Mouse (Mus musculus) CH12.LX (cell line): ENCODE data around the gene Dtl. TPM values are rescaled to one million over a fixed set of nuclear protein-coding genes. Genes with fewer than 3 reads are reported as not detected.

ENCODE experiments used
- DNase-seq: peaks from one replicate; pipeline ENCODE4 v3.0.0-alpha.2; 2013; ENCODE audit errors: extremely low read depth
- H3K27ac ChIP-seq: 2 replicates; pipeline ENCODE4 v1.5.1; 2012; ENCODE audit warnings: low read depth, mild to moderate bottlenecking, control low read depth, moderate library complexity; ENCODE audit not compliant: insufficient read depth
- H3K27me3 ChIP-seq: replicated peaks from 2 replicates; pipeline ENCODE3; 2012; ENCODE audit warnings: inconsistent platforms
- H3K36me3 ChIP-seq, 2 experiments: replicated peaks in 1 of 2; 2 replicates each; pipeline versions ENCODE3 to v1.6.1; 2012; ENCODE audit warnings: inconsistent platforms in 1 of 2, low read length in 1 of 2, mild to moderate bottlenecking in 1 of 2, mixed read lengths in 1 of 2, moderate library complexity in 1 of 2; ENCODE audit not compliant: control insufficient read depth in 1 of 2, insufficient read depth in 1 of 2
- H3K4me1 ChIP-seq, 2 experiments: 2 replicates each; pipeline ENCODE4 v1.6.1; 2012; ENCODE audit warnings: inconsistent platforms in 1 of 2, moderate library complexity in 1 of 2; ENCODE audit not compliant: insufficient read depth in 2 of 2, control insufficient read depth in 1 of 2
- H3K4me2 ChIP-seq: 2 replicates; pipeline ENCODE4 v1.6.1; 2012; ENCODE audit warnings: low read depth, mild to moderate bottlenecking, control low read depth; ENCODE audit not compliant: poor library complexity, insufficient read depth, severe bottlenecking
- H3K4me3 ChIP-seq, 3 experiments: fragments of 150-350 bp in 1 of 3; sonication (generic) in 1 of 3; replicated peaks in 1 of 3; 2 replicates each; pipeline versions ENCODE3 to v1.5.1; 2011 to 2012; ENCODE audit warnings: low read depth in 2 of 3, low read length in 2 of 3, mild to moderate bottlenecking in 2 of 3, moderate library complexity in 2 of 3, control low read depth in 1 of 3, improper control_type of control experiment in 1 of 3, inconsistent platforms in 1 of 3, mixed read lengths in 1 of 3; ENCODE audit not compliant: poor library complexity in 1 of 3
- H3K79me2 ChIP-seq: replicated peaks from 2 replicates; pipeline ENCODE4 v1.6.1; 2012; ENCODE audit warnings: mild to moderate bottlenecking, moderate library complexity; ENCODE audit not compliant: control insufficient read depth, poor library complexity, insufficient read depth, severe bottlenecking; ENCODE audit errors: extremely low read depth
- H3K9ac ChIP-seq: 2 replicates; pipeline ENCODE4 v1.6.1; 2012; ENCODE audit warnings: low read depth, mild to moderate bottlenecking, control low read depth, moderate library complexity; ENCODE audit not compliant: insufficient read depth
- H3K9me3 ChIP-seq: replicated peaks from 2 replicates; pipeline ENCODE3; 2012; ENCODE audit warnings: low read length, inconsistent platforms, mixed read lengths
- EP300 ChIP-seq: IDR thresholded peaks from 2 replicates; pipeline ENCODE4 v1.6.1; 2011; ENCODE audit warnings: low read length, improper control_type of control experiment
- ETS1 ChIP-seq: conservative IDR thresholded peaks from 2 replicates; pipeline ENCODE4 v1.6.1; 2012; ENCODE audit warnings: low read depth, mild to moderate bottlenecking, inconsistent platforms, low read length, improper control_type of control experiment, moderate library complexity
- GABPA ChIP-seq: IDR thresholded peaks from 2 replicates; pipeline ENCODE4 v1.6.1; 2012; ENCODE audit warnings: low read depth, low read length, improper control_type of control experiment, inconsistent platforms; ENCODE audit not compliant: insufficient replicate concordance
- HCFC1 ChIP-seq: IDR thresholded peaks from 2 replicates; pipeline ENCODE4 v1.6.1; 2012; ENCODE audit warnings: low read depth, mild to moderate bottlenecking, inconsistent platforms, low read length, improper control_type of control experiment
- IRF4 ChIP-seq: IDR thresholded peaks from 2 replicates; pipeline ENCODE4 v1.6.1; 2014; ENCODE audit warnings: low read depth, mild to moderate bottlenecking, inconsistent platforms, low read length, improper control_type of control experiment
- JUND ChIP-seq: conservative IDR thresholded peaks from 2 replicates; pipeline ENCODE4 v1.6.1; 2011; ENCODE audit warnings: low read depth, low read length, improper control_type of control experiment
- MAFK ChIP-seq: IDR thresholded peaks from 2 replicates; pipeline ENCODE4 v1.6.1; 2011; ENCODE audit warnings: low read length, improper control_type of control experiment; ENCODE audit not compliant: insufficient replicate concordance
- MAX ChIP-seq: IDR thresholded peaks from 2 replicates; pipeline ENCODE4 v1.6.1; 2011; ENCODE audit warnings: low read length, improper control_type of control experiment
- MAZ ChIP-seq: IDR thresholded peaks from 2 replicates; pipeline ENCODE4 v1.6.1; 2012; ENCODE audit warnings: low read depth, mild to moderate bottlenecking, inconsistent platforms, low read length, improper control_type of control experiment, moderate library complexity
- MXI1 ChIP-seq: IDR thresholded peaks from 2 replicates; pipeline ENCODE4 v1.6.1; 2011; ENCODE audit warnings: mild to moderate bottlenecking, low read depth, low read length, improper control_type of control experiment
- MYC ChIP-seq: IDR thresholded peaks from 2 replicates; pipeline ENCODE4 v1.6.1; 2011; ENCODE audit warnings: low read depth, mild to moderate bottlenecking, improper control_type of control experiment, low read length
- NELFE ChIP-seq: IDR thresholded peaks from 2 replicates; pipeline ENCODE4 v1.6.1; 2011; ENCODE audit warnings: low read depth, low read length, improper control_type of control experiment
- NRF1 ChIP-seq: IDR thresholded peaks from 2 replicates; pipeline ENCODE4 v1.6.1; 2014; ENCODE audit warnings: low read depth, mild to moderate bottlenecking, inconsistent platforms, low read length, improper control_type of control experiment, moderate library complexity
- PAX5 ChIP-seq: IDR thresholded peaks from 2 replicates; pipeline ENCODE4 v1.6.1; 2012; ENCODE audit warnings: low read length, inconsistent platforms, mixed read lengths
- POLR2A ChIP-seq: IDR thresholded peaks from 2 replicates; pipeline ENCODE4 v1.6.1; 2011; ENCODE audit warnings: low read depth, mild to moderate bottlenecking, improper control_type of control experiment, low read length
- POLR2AphosphoS2 ChIP-seq: IDR thresholded peaks from 2 replicates; pipeline ENCODE4 v1.6.1; 2011; ENCODE audit warnings: low read depth, low read length, improper control_type of control experiment
- RCOR1 ChIP-seq: conservative IDR thresholded peaks from 2 replicates; pipeline ENCODE4 v1.6.1; 2012; ENCODE audit warnings: low read depth, mild to moderate bottlenecking, inconsistent platforms, low read length, improper control_type of control experiment
- SMC3 ChIP-seq: IDR thresholded peaks from 2 replicates; pipeline ENCODE4 v1.6.1; 2011; ENCODE audit warnings: low read depth, low read length, improper control_type of control experiment
- TBP ChIP-seq: conservative IDR thresholded peaks from 2 replicates; pipeline ENCODE4 v1.6.1; 2011; ENCODE audit warnings: low read depth, low read length, improper control_type of control experiment
- TCF12 ChIP-seq: IDR thresholded peaks from 2 replicates; pipeline ENCODE4 v1.6.1; 2014; ENCODE audit warnings: low read depth, mild to moderate bottlenecking, inconsistent platforms, low read length, improper control_type of control experiment
- USF1 ChIP-seq: IDR thresholded peaks from 2 replicates; pipeline ENCODE4 v1.6.1; 2014; ENCODE audit warnings: low read depth, mild to moderate bottlenecking, inconsistent platforms, low read length, improper control_type of control experiment
- ZC3H11A ChIP-seq: IDR thresholded peaks from 2 replicates; pipeline ENCODE4 v1.6.1; 2012; ENCODE audit warnings: low read depth, mild to moderate bottlenecking, inconsistent platforms, low read length, improper control_type of control experiment
- ZNF384 ChIP-seq: IDR thresholded peaks from 2 replicates; pipeline ENCODE4 v1.6.1; 2012; ENCODE audit warnings: low read depth, low read length, improper control_type of control experiment, inconsistent platforms
- dilution Hi-C: fragments of 300-500 bp; cut with MboI; formaldehyde crosslinking; loops from 2 replicates; pipeline ENCODE4 v1.14.3; 2020; ENCODE audit warnings: low sequenced_read_pairs; ENCODE audit not compliant: extremely low pct_unique_long_range_greater_than_20kb, extremely low pct_ligation_motif_present
- in situ Hi-C: fragments of 300-500 bp; cut with MboI; formaldehyde crosslinking; loops from 3 replicates; pipeline ENCODE4 v1.14.3; 2019; ENCODE audit warnings: low sequenced_read_pairs, low pct_ligation_motif_present, low pct_unique_long_range_greater_than_20kb, mixed read lengths
- polyA plus RNA-seq: library from polyadenylated mRNA; unstranded; fragments of >175 nt; gene quantifications from 2 replicates; pipeline ENCODE4 v1.2.1, GENCODE M21; 2012; ENCODE audit warnings: low read depth; ENCODE audit not compliant: insufficient read length
- total RNA-seq, 2 experiments: library from RNA; depleted of rRNA; stranded (reverse); fragments of 300-350 nt in 1 of 2; fragments of >200 nt in 1 of 2; gene quantifications; 2 replicates each; pipeline ENCODE4 v1.2.3; 2012 to 2014

Gene Dtl
- total and polyA plus RNA-seq, 3 experiments: 31.8 to 65.2 (median 37.9) TPM

DNA sequence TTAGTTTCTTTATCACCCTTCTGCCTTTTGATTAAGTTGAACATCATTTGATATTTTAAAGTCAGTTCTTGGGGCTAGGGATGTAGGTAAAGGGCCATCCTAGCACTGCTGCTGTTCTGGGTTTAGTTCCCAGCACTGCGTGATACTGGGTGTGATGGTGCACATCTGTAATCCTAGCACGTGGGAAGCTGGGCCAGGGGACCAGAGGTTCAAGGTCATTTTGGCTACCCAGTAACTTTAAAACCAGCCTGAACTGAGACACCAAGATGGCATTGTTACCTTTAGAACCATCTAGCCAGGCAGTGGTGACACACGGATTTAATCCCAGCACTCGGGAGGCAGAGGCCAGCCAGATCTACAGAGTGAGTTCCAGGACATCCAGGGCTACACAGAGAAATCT is 8.5 kb upstream of the Dtl start:
- DNase-seq: no peak
- Histone ChIP-seq H3K36me3 (peaks cover 47 to 89% of the 10 kb centered on the region in 2 experiments), H3K9ac (no peak overlapping the region), H3K4me1 (peaks cover 0 to 4% of the 10 kb centered on the region in 2 experiments; a peak in 1 of 4 replicates), H3K9me3 (peaks cover 12% of the 10 kb centered on the region), H3K79me2 (peaks cover 37% of the 10 kb centered on the region), H3K4me2 (no peak overlapping the region), H3K27ac (no peak overlapping the region), H3K27me3 (no peaks in the 10 kb centered on the region), H3K4me3 (no peak overlapping the region)
- in situ Hi-C loops: no loop called here
- dilution Hi-C loops: no loop called here
- TF ChIP-seq ETS1 (no peak), ZNF384 (no peak), MXI1 (no peak), EP300 (no peak), TBP (no peak), RCOR1 (no peak), ZC3H11A (no peak), IRF4 (no peak), MAX (no peak), JUND (no peak), NELFE (no peak), SMC3 (no peak), GABPA (no peak), PAX5 (no peak), TCF12 (no peak)

GRCm38 (mm10) chr1:191581641-191582040 is 6.3 kb upstream of the Dtl start:
- peaks cover 31 to 84% of the 10 kb centered on the region in 2 experiments for H3K36me3 ChIP-seq
- in situ Hi-C loops (no loop called here), dilution Hi-C loops (no loop called here)
- H3K27ac ChIP-seq: no peak overlapping the region
- no peak overlapping the region for H3K4me3 ChIP-seq
- peaks cover 12% of the 10 kb centered on the region for H3K9me3 ChIP-seq
- DNase-seq: no peak
- H3K79me2 ChIP-seq: peaks cover 54% of the 10 kb centered on the region
- no peaks in the 10 kb centered on the region for H3K27me3 ChIP-seq
- no peak for TF ChIP-seq NRF1
- no peak for TF ChIP-seq MYC
- no peak for TF ChIP-seq ZC3H11A
- no peak for TF ChIP-seq ZNF384
- TF ChIP-seq PAX5: no peak
- TF ChIP-seq POLR2A: no peak
- TF ChIP-seq HCFC1: no peak
- no peak for TF ChIP-seq MAZ
- no peak for TF ChIP-seq MAFK
- TF ChIP-seq USF1: no peak
- no peak for TF ChIP-seq POLR2AphosphoS2
- TF ChIP-seq, all 38 proteins: peak for 0
- no peak overlapping the region for H3K9ac ChIP-seq
- H3K4me2 ChIP-seq: no peak overlapping the region
- peaks cover 9 to 23% of the 10 kb centered on the region in 2 experiments for H3K4me1 ChIP-seq
